In genomic region chr4:8218004-8218403, GRCm38 (mm10) we compare ENCODE assay signal across 22 mouse cellular contexts. TPM values are rescaled to one million over a fixed set of nuclear protein-coding genes. Genes with fewer than 3 reads are reported as not detected.
DNase-seq lines count a peak whose midpoint lies in the region; ATAC-seq and TF ChIP-seq lines count a peak whose summit lies in the region.
"Had no signal": no experiment of that assay in that cellular context is flagged by ENCODE, and none has a peak within 500 bp of the region (broad histone marks: within the 10 kb centered on the region; RNA-seq: fewer than 3 reads in every experiment).

No protein-coding gene starts in this region.

- H3K4me2 ChIP-seq in lung, embryonic 15.5 days = no peak overlapping the region
- no peak overlapping the region for H3K4me2 ChIP-seq in intestine, embryonic 15.5 days (replicated peaks)
- H3K4me2 ChIP-seq in stomach, embryonic 15.5 days = no peak overlapping the region
- H3K4me2 ChIP-seq in liver, embryonic 11.5 days = no peak overlapping the region
- H3K4me2 ChIP-seq: embryonic facial prominence, embryonic 15.5 days; heart, embryonic 13.5 days had no signal

- no peak overlapping the region for H3K27ac ChIP-seq in lung, embryonic 15.5 days
- H3K27ac ChIP-seq in MEL (ENCODE audit: control insufficient read depth, low read depth, low read length) = peak overlapping the region; percentile 25; the same call in 1 of the 2 replicates
- no peak overlapping the region for H3K27ac ChIP-seq in intestine, embryonic 15.5 days
- H3K27ac ChIP-seq in stomach, embryonic 15.5 days = no peak overlapping the region
- H3K27ac ChIP-seq in liver, embryonic 11.5 days (ENCODE audit: low read depth, low read length) = no peak overlapping the region
- H3K27ac ChIP-seq: embryonic facial prominence, embryonic 15.5 days; heart, embryonic 13.5 days; limb, embryonic 10.5 days had no signal

- no peak for TF ChIP-seq CTCF in MEL (IDR thresholded peaks at IDR 0.05 in 2 of 3, conservative IDR thresholded peaks at IDR 0.05 in 1 of 3; ENCODE audit: control insufficient read depth in 1 of 3, insufficient read depth in 1 of 3, low read depth in 2 of 3, low read length in 3 of 3, poor library complexity in 1 of 3, severe bottlenecking in 1 of 3)

- DNase-seq in lung, postnatal 4 days = no peak
- peak; percentile 87 for DNase-seq in MEL (ENCODE audit: low read depth, low spot score)
- no peak for DNase-seq in liver, embryonic 11.5 days (ENCODE audit: low spot score)
- no peak for DNase-seq in B cell, adult 2 months
- no peak for DNase-seq in layer of hippocampus, adult 18-20 months (ENCODE audit: low spot score in 2 of 2)
- DNase-seq: adrenal gland, adult 8-10 months; cerebellum, adult 9-10 months; kidney, adult 9 months; kidney, postnatal 36 days; lung, adult 2 months; right cerebral cortex, postnatal 4 days had no signal

- no peaks in the 10 kb centered on the region for H3K36me3 ChIP-seq in lung, embryonic 15.5 days
- peaks cover 0 to 18% of the 10 kb centered on the region in 2 experiments; a peak in 2 of 4 replicates for H3K36me3 ChIP-seq in MEL (ENCODE audit: control insufficient read depth in 1 of 2, insufficient read depth in 2 of 2, low read length in 2 of 2)
- no peaks in the 10 kb centered on the region for H3K36me3 ChIP-seq in intestine, embryonic 15.5 days
- H3K36me3 ChIP-seq in stomach, embryonic 15.5 days = no peaks in the 10 kb centered on the region
- no peaks in the 10 kb centered on the region for H3K36me3 ChIP-seq in liver, embryonic 11.5 days (ENCODE audit: control insufficient read depth, insufficient read depth, low read length)
- H3K36me3 ChIP-seq: embryonic facial prominence, embryonic 15.5 days; heart, embryonic 13.5 days; limb, embryonic 10.5 days had no signal

- H3K9ac ChIP-seq in lung, embryonic 15.5 days = no peak overlapping the region
- no peak overlapping the region for H3K9ac ChIP-seq in MEL (ENCODE audit: control insufficient read depth, low read depth, low read length, poor library complexity, severe bottlenecking)
- no peak overlapping the region for H3K9ac ChIP-seq in intestine, embryonic 15.5 days
- H3K9ac ChIP-seq in stomach, embryonic 15.5 days = no peak overlapping the region
- no peak overlapping the region for H3K9ac ChIP-seq in liver, embryonic 11.5 days (ENCODE audit: low read depth, low read length)
- H3K9ac ChIP-seq: embryonic facial prominence, embryonic 15.5 days; heart, embryonic 13.5 days had no signal

- no peak; the same call in 1 of the 2 replicates for TF ChIP-seq RAD21 in MEL (IDR thresholded peaks at IDR 0.05; ENCODE audit: low read depth, low read length)

- H3K9me3 ChIP-seq in lung, embryonic 15.5 days = no peaks in the 10 kb centered on the region
- no peaks in the 10 kb centered on the region for H3K9me3 ChIP-seq in MEL (replicated peaks; ENCODE audit: insufficient read depth, low read length)
- no peaks in the 10 kb centered on the region for H3K9me3 ChIP-seq in intestine, embryonic 15.5 days
- H3K9me3 ChIP-seq in stomach, embryonic 15.5 days = no peaks in the 10 kb centered on the region
- H3K9me3 ChIP-seq in liver, embryonic 11.5 days (ENCODE audit: control insufficient read depth, low read length) = no peaks in the 10 kb centered on the region
- H3K9me3 ChIP-seq: embryonic facial prominence, embryonic 15.5 days; heart, embryonic 13.5 days; limb, embryonic 10.5 days had no signal

- no peak overlapping the region for H3K4me3 ChIP-seq in lung, embryonic 15.5 days
- no peak overlapping the region for H3K4me3 ChIP-seq in MEL (ENCODE audit: control insufficient read depth in 1 of 2, insufficient read depth in 1 of 2, low read depth in 2 of 2, low read length in 2 of 2)
- no peak overlapping the region for H3K4me3 ChIP-seq in intestine, embryonic 15.5 days (replicated peaks)
- H3K4me3 ChIP-seq in stomach, embryonic 15.5 days (replicated peaks) = no peak overlapping the region
- no peak overlapping the region for H3K4me3 ChIP-seq in liver, embryonic 11.5 days (ENCODE audit: low read depth, low read length)
- H3K4me3 ChIP-seq: embryonic facial prominence, embryonic 15.5 days; heart, embryonic 13.5 days; limb, embryonic 10.5 days had no signal

- TF ChIP-seq EP300 in MEL (IDR thresholded peaks at IDR 0.05; ENCODE audit: low read depth in 1 of 2, low read length in 2 of 2) = peak; percentile 82 to 83

- 0 out of 2 replicates have a peak, but pooled peaks cover 3% of the 10 kb centered on the region for H3K4me1 ChIP-seq in lung, embryonic 15.5 days
- H3K4me1 ChIP-seq in MEL (ENCODE audit: control insufficient read depth in 1 of 2, insufficient read depth in 2 of 2, low read length in 2 of 2) = peaks cover 9 to 22% of the 10 kb centered on the region in 2 experiments
- H3K4me1 ChIP-seq in intestine, embryonic 15.5 days (replicated peaks) = 0 out of 2 replicates have a peak, but pooled peaks cover 12% of the 10 kb centered on the region
- peaks cover 3% of the 10 kb centered on the region; the same call in 1 of the 2 replicates for H3K4me1 ChIP-seq in stomach, embryonic 15.5 days
- H3K4me1 ChIP-seq in liver, embryonic 11.5 days (replicated peaks; ENCODE audit: control insufficient read depth, insufficient read depth, low read length) = no peaks in the 10 kb centered on the region
- H3K4me1 ChIP-seq: embryonic facial prominence, embryonic 15.5 days had no signal

- peak; percentile 55; the same call in 1 of the 2 replicates for ATAC-seq in lung, embryonic 15.5 days (ENCODE audit: borderline replicate concordance, extremely low read depth, low FRiP score, low TSS enrichment)
- peak; percentile 90 for ATAC-seq in intestine, embryonic 15.5 days
- peak; percentile 78 for ATAC-seq in stomach, embryonic 15.5 days (ENCODE audit: insufficient read depth, low FRiP score, low read depth)
- ATAC-seq in liver, embryonic 11.5 days (replicated peaks; ENCODE audit: low FRiP score) = no peak
- ATAC-seq: forebrain, embryonic 16.5 days; hindbrain, embryonic 16.5 days; midbrain, embryonic 16.5 days; Patski had no signal

- H3K79me2 ChIP-seq in MEL (ENCODE audit: control insufficient read depth, insufficient read depth, low read length, poor library complexity) = no peaks in the 10 kb centered on the region

- no peaks in the 10 kb centered on the region for H3K27me3 ChIP-seq in lung, embryonic 15.5 days
- no peaks in the 10 kb centered on the region for H3K27me3 ChIP-seq in MEL (ENCODE audit: control insufficient read depth in 1 of 2, insufficient read depth in 2 of 2, low read length in 2 of 2)
- no peaks in the 10 kb centered on the region for H3K27me3 ChIP-seq in intestine, embryonic 15.5 days (replicated peaks)
- H3K27me3 ChIP-seq in stomach, embryonic 15.5 days (replicated peaks) = no peaks in the 10 kb centered on the region
- H3K27me3 ChIP-seq in liver, embryonic 11.5 days (replicated peaks; ENCODE audit: control insufficient read depth, insufficient read depth, low read length) = no peaks in the 10 kb centered on the region
- H3K27me3 ChIP-seq: embryonic facial prominence, embryonic 15.5 days; heart, embryonic 13.5 days; Patski had no signal

- no peak for TF ChIP-seq POLR2A in MEL (IDR thresholded peaks at IDR 0.05; ENCODE audit: control insufficient read depth in 1 of 2, insufficient read depth in 1 of 2, low read depth in 1 of 2, low read length in 2 of 2, poor library complexity in 1 of 2)

- 5% methylated on average over 3 of the region's 3 CpGs for WGBS in lung, embryonic 15.5 days
- 47% methylated on average over 3 of the region's 3 CpGs for WGBS in intestine, embryonic 15.5 days
- WGBS in stomach, embryonic 15.5 days = 34% methylated on average over 3 of the region's 3 CpGs
- 38% methylated on average over 3 of the region's 3 CpGs for WGBS in liver, embryonic 11.5 days

TF ChIP-seq in MEL, 35 proteins besides CTCF, POLR2A, EP300 and RAD21 (continues in another document):
- TF ChIP-seq ZMIZ1 (IDR thresholded peaks at IDR 0.05; ENCODE audit: low read depth, low read length) (no peak), RCOR1 (IDR thresholded peaks at IDR 0.05; ENCODE audit: low read depth, low read length) (no peak; the same call in 1 of the 2 replicates), TBP (IDR thresholded peaks at IDR 0.05; ENCODE audit: low read depth, low read length) (no peak), POLR2AphosphoS5 (IDR thresholded peaks at IDR 0.05; ENCODE audit: borderline replicate concordance, low read depth, low read length) (no peak), ZKSCAN1 (IDR thresholded peaks at IDR 0.05; ENCODE audit: low read depth, low read length) (no peak), MAFK (IDR thresholded peaks at IDR 0.05; ENCODE audit: borderline replicate concordance, low read depth, low read length) (0 out of 2 replicates have a peak, but pooled peaks have one; percentile 9), ETS1 (IDR thresholded peaks at IDR 0.05; ENCODE audit: low read depth, low read length) (peak; percentile 93), USF1 (IDR thresholded peaks at IDR 0.05; ENCODE audit: low read depth, low read length) (peak; percentile 87), TCF12 (IDR thresholded peaks at IDR 0.05; ENCODE audit: low read depth, low read length) (peak; percentile 58), TAL1 (IDR thresholded peaks at IDR 0.05; ENCODE audit: low read length) (peak; percentile 12; the same call in 1 of the 2 replicates), HCFC1 (IDR thresholded peaks at IDR 0.05; ENCODE audit: low read depth, low read length) (0 out of 2 replicates have a peak, but pooled peaks have one; percentile 35), MEF2A (IDR thresholded peaks at IDR 0.05; ENCODE audit: extremely low read depth, insufficient replicate concordance, low read depth, low read length, poor library complexity, severe bottlenecking) (no peak), SMC3 (IDR thresholded peaks at IDR 0.05; ENCODE audit: low read depth, low read length) (no peak), ZC3H11A (IDR thresholded peaks at IDR 0.05; ENCODE audit: low read depth, low read length) (0 out of 2 replicates have a peak, but pooled peaks have one; percentile 13), JUND (IDR thresholded peaks at IDR 0.05; ENCODE audit: low read depth, low read length) (peak; percentile 87; the same call in 1 of the 2 replicates), USF2 (IDR thresholded peaks at IDR 0.05; ENCODE audit: borderline replicate concordance in 1 of 2, insufficient read depth in 1 of 2, low read depth in 1 of 2, low read length in 2 of 2) (peak in 1 of 2 experiments; percentile 46; a peak in 1 of 4 replicates), CHD2 (IDR thresholded peaks at IDR 0.05; ENCODE audit: low read length) (no peak)

RNA-seq across cellular contexts. Expression of gene Car8, which starts 20.8 kb away (rescaled TPM):
- 9.9 and 10.7 TPM in 2 replicates for polyA plus RNA-seq in lung, embryonic 15.5 days (2015; fragmentation: Nextera tagmentation; extraction: Ambion mirVana)
- total RNA-seq in MEL (2012; rRNA removed) = 0.20 and 0.31 TPM in 2 replicates
- polyA plus RNA-seq in MEL (2012; ENCODE audit: insufficient read depth in 1 of 2, insufficient read length in 2 of 2, low read depth in 1 of 2, low replicate concordance in 2 of 2, missing spikeins in 1 of 2) = under 1 TPM in 1 of 2 experiments, not detected in 1; 0.31 TPM
- polyA plus RNA-seq in intestine, embryonic 15.5 days (2015; fragmentation: Nextera tagmentation; extraction: Ambion mirVana) = 40.8 and 44.2 TPM in 2 replicates
- 15.5 and 15.8 TPM in 2 replicates for polyA plus RNA-seq in stomach, embryonic 15.5 days (2015; fragmentation: Nextera tagmentation; extraction: Ambion mirVana)
- 1.7 and 1.9 TPM in 2 replicates for polyA plus RNA-seq in liver, embryonic 11.5 days (2014; fragmentation: Nextera tagmentation; extraction: Ambion mirVana)
- 1 to 10 TPM; 2.3 to 2.5 TPM for total RNA-seq in layer of hippocampus, adult 18-20 months (2021)
- total RNA-seq: hematopoietic stem cell, adult 5-6 weeks had no signal
- polyA plus RNA-seq: Patski had no signal
